Mouse (Mus musculus): ENCODE measurements around the gene Sctr. TPM values are rescaled to one million over a fixed set of nuclear protein-coding genes. Genes with fewer than 3 reads are reported as not detected.

Sctr gene
- polyA plus RNA-seq, 1 experiment from 2014 or later: 0.42 TPM

GRCm38 (mm10) chr1:119997644-119998043, 9.1 kb upstream of the Sctr start:
- H3K9me3 ChIP-seq (ENCODE audit: low read length): no peaks in the 10 kb centered on the region
- no peaks in the 10 kb centered on the region for H3K27me3 ChIP-seq (ENCODE audit: insufficient read depth, low read length)
- peak overlapping the region; percentile 92 for H3K4me2 ChIP-seq (replicated peaks; ENCODE audit: low read depth, low read length)
- WGBS: 24% methylated on average over 5 of the region's 5 CpGs
- ATAC-seq (ENCODE audit: low FRiP score, low TSS enrichment): peak; percentile 60
- no peaks in the 10 kb centered on the region for H3K36me3 ChIP-seq (ENCODE audit: insufficient read depth, low read length)
- no peak overlapping the region for H3K9ac ChIP-seq (replicated peaks; ENCODE audit: low read length)
- H3K4me1 ChIP-seq (ENCODE audit: insufficient read depth, low read length): peaks cover 6% of the 10 kb centered on the region; the same call in 1 of the 2 replicates
- H3K27ac ChIP-seq (ENCODE audit: low read length): no peak overlapping the region
- H3K4me3 ChIP-seq (ENCODE audit: low read length): peak overlapping the region; percentile 67

- Histone ChIP-seq H3K9ac (replicated peaks; ENCODE audit: low read length) (0 out of 2 replicates have a peak overlapping the region, but pooled peaks have one; percentile 22), H3K4me1 (ENCODE audit: insufficient read depth, low read length) (peaks cover 10% of the 10 kb centered on the region), H3K27ac (ENCODE audit: low read length) (no peak overlapping the region), H3K36me3 (ENCODE audit: insufficient read depth, low read length) (no peaks in the 10 kb centered on the region), H3K27me3 (ENCODE audit: insufficient read depth, low read length) (peaks cover 14% of the 10 kb centered on the region), H3K4me2 (replicated peaks; ENCODE audit: low read depth, low read length) (peak overlapping the region; percentile 67), H3K9me3 (ENCODE audit: low read length) (no peaks in the 10 kb centered on the region), H3K4me3 (ENCODE audit: low read length) (peak overlapping the region; percentile 43)
- no peak for ATAC-seq (ENCODE audit: low FRiP score, low TSS enrichment)
- 31% methylated on average over 11 of the region's 11 CpGs for WGBS
Observed at GRCm38 (mm10) chr1:120007851-120008588, 1.3 kb downstream of the Sctr start.

GRCm38 (mm10) chr1:120012638-120013037, 5.9 kb downstream of the Sctr start:
- Histone ChIP-seq H3K4me1 (ENCODE audit: insufficient read depth, low read length) (peaks cover 2% of the 10 kb centered on the region; the same call in 1 of the 2 replicates), H3K9me3 (ENCODE audit: low read length) (no peaks in the 10 kb centered on the region), H3K4me2 (replicated peaks; ENCODE audit: low read depth, low read length) (no peak overlapping the region), H3K9ac (replicated peaks; ENCODE audit: low read length) (no peak overlapping the region), H3K36me3 (ENCODE audit: insufficient read depth, low read length) (no peaks in the 10 kb centered on the region), H3K4me3 (ENCODE audit: low read length) (no peak overlapping the region), H3K27ac (ENCODE audit: low read length) (no peak overlapping the region), H3K27me3 (ENCODE audit: insufficient read depth, low read length) (peaks cover 8% of the 10 kb centered on the region)
- 78% methylated on average over 12 of the region's 12 CpGs for WGBS
- ATAC-seq (ENCODE audit: low FRiP score, low TSS enrichment): no peak

GRCm38 (mm10) chr1:120013111-120013510, 6.4 kb downstream of the Sctr start:
- no peak overlapping the region for H3K27ac ChIP-seq (ENCODE audit: low read length)
- H3K9ac ChIP-seq (replicated peaks; ENCODE audit: low read length): no peak overlapping the region
- H3K27me3 ChIP-seq (ENCODE audit: insufficient read depth, low read length): peaks cover 3% of the 10 kb centered on the region
- no peaks in the 10 kb centered on the region for H3K36me3 ChIP-seq (ENCODE audit: insufficient read depth, low read length)
- H3K4me3 ChIP-seq (ENCODE audit: low read length): no peak overlapping the region
- peak; percentile 47; the same call in 1 of the 2 replicates for ATAC-seq (ENCODE audit: low FRiP score, low TSS enrichment)
- no peaks in the 10 kb centered on the region for H3K4me1 ChIP-seq (ENCODE audit: insufficient read depth, low read length)
- H3K9me3 ChIP-seq (ENCODE audit: low read length): no peaks in the 10 kb centered on the region
- H3K4me2 ChIP-seq (replicated peaks; ENCODE audit: low read depth, low read length): no peak overlapping the region

GRCm38 (mm10) chr1:120016240-120016639, 9.5 kb downstream of the Sctr start:
- no peaks in the 10 kb centered on the region for H3K9me3 ChIP-seq (ENCODE audit: low read length)
- H3K4me3 ChIP-seq (ENCODE audit: low read length): no peak overlapping the region
- H3K4me1 ChIP-seq (ENCODE audit: insufficient read depth, low read length): peaks cover 5% of the 10 kb centered on the region
- no peak overlapping the region for H3K4me2 ChIP-seq (replicated peaks; ENCODE audit: low read depth, low read length)
- WGBS: 91% methylated on average over 2 of the region's 2 CpGs
- H3K9ac ChIP-seq (replicated peaks; ENCODE audit: low read length): no peak overlapping the region
- no peak for ATAC-seq (ENCODE audit: low FRiP score, low TSS enrichment)
- H3K27ac ChIP-seq (ENCODE audit: low read length): no peak overlapping the region
- H3K36me3 ChIP-seq (ENCODE audit: insufficient read depth, low read length): no peaks in the 10 kb centered on the region
- no peaks in the 10 kb centered on the region for H3K27me3 ChIP-seq (ENCODE audit: insufficient read depth, low read length)

GRCm38 (mm10) chr1:120018900-120019299, 12.2 kb downstream of the Sctr start:
- peaks cover 7% of the 10 kb centered on the region for H3K4me1 ChIP-seq (ENCODE audit: insufficient read depth, low read length)

GRCm38 (mm10) chr1:120019428-120019827, 12.7 kb downstream of the Sctr start:
- no peaks in the 10 kb centered on the region for H3K36me3 ChIP-seq (ENCODE audit: insufficient read depth, low read length)
- ATAC-seq (ENCODE audit: low FRiP score, low TSS enrichment): no peak
- no peak overlapping the region for H3K4me2 ChIP-seq (replicated peaks; ENCODE audit: low read depth, low read length)
- peaks cover 13% of the 10 kb centered on the region for H3K4me1 ChIP-seq (ENCODE audit: insufficient read depth, low read length)
- no peak overlapping the region for H3K4me3 ChIP-seq (ENCODE audit: low read length)
- no peaks in the 10 kb centered on the region for H3K9me3 ChIP-seq (ENCODE audit: low read length)
- no peak overlapping the region for H3K27ac ChIP-seq (ENCODE audit: low read length)
- no peak overlapping the region for H3K9ac ChIP-seq (replicated peaks; ENCODE audit: low read length)
- no peaks in the 10 kb centered on the region for H3K27me3 ChIP-seq (ENCODE audit: insufficient read depth, low read length)
- 88% methylated on average over 12 of the region's 12 CpGs for WGBS

More at GRCm38 (mm10) chr1:120018900-120019299, 12.2 kb downstream of the Sctr start:
- ATAC-seq (ENCODE audit: low FRiP score, low TSS enrichment): no peak
- Histone ChIP-seq H3K9me3 (ENCODE audit: low read length) (no peaks in the 10 kb centered on the region), H3K27me3 (ENCODE audit: insufficient read depth, low read length) (no peaks in the 10 kb centered on the region), H3K27ac (ENCODE audit: low read length) (no peak overlapping the region), H3K36me3 (ENCODE audit: insufficient read depth, low read length) (no peaks in the 10 kb centered on the region), H3K4me3 (ENCODE audit: low read length) (no peak overlapping the region), H3K9ac (replicated peaks; ENCODE audit: low read length) (no peak overlapping the region), H3K4me2 (replicated peaks; ENCODE audit: low read depth, low read length) (no peak overlapping the region)
- 63% methylated on average over 3 of the region's 3 CpGs for WGBS

- H3K4me3 ChIP-seq (ENCODE audit: low read length): no peak overlapping the region
- ATAC-seq (ENCODE audit: low FRiP score, low TSS enrichment): no peak
Observed at GRCm38 (mm10) chr1:120020322-120020897, 13.7 kb downstream of the Sctr start.

GRCm38 (mm10) chr1:120021951-120022350, 15.3 kb downstream of the Sctr start:
- Histone ChIP-seq H3K9ac (replicated peaks; ENCODE audit: low read length) (no peak overlapping the region), H3K4me3 (ENCODE audit: low read length) (no peak overlapping the region), H3K27me3 (ENCODE audit: insufficient read depth, low read length) (no peaks in the 10 kb centered on the region), H3K9me3 (ENCODE audit: low read length) (no peaks in the 10 kb centered on the region), H3K27ac (ENCODE audit: low read length) (no peak overlapping the region), H3K4me2 (replicated peaks; ENCODE audit: low read depth, low read length) (no peak overlapping the region), H3K36me3 (ENCODE audit: insufficient read depth, low read length) (no peaks in the 10 kb centered on the region), H3K4me1 (ENCODE audit: insufficient read depth, low read length) (peaks cover 22% of the 10 kb centered on the region)
- WGBS: 89% methylated on average over 17 of the region's 17 CpGs
- ATAC-seq (ENCODE audit: low FRiP score, low TSS enrichment): no peak

More at GRCm38 (mm10) chr1:120020322-120020897, 13.7 kb downstream of the Sctr start:
- WGBS: 69% methylated on average over 7 of the region's 7 CpGs
- Histone ChIP-seq H3K9me3 (ENCODE audit: low read length) (no peaks in the 10 kb centered on the region), H3K27me3 (ENCODE audit: insufficient read depth, low read length) (no peaks in the 10 kb centered on the region), H3K9ac (replicated peaks; ENCODE audit: low read length) (no peak overlapping the region), H3K27ac (ENCODE audit: low read length) (no peak overlapping the region), H3K4me1 (ENCODE audit: insufficient read depth, low read length) (peaks cover 22% of the 10 kb centered on the region), H3K36me3 (ENCODE audit: insufficient read depth, low read length) (no peaks in the 10 kb centered on the region), H3K4me2 (replicated peaks; ENCODE audit: low read depth, low read length) (no peak overlapping the region)

Data from kidney, embryonic 16.5 days (tissue).